Mouse (Mus musculus): ENCODE results near the gene Tmem144.

GRCm38 (mm10) chr3:79842165-79842564 is 10.4 kb downstream of the Tmem144 start:
- TF ChIP-seq GATA1 (IDR thresholded peaks at IDR 0.05; ENCODE audit: low read length), result no peak
- no peak for TF ChIP-seq TAL1 (IDR thresholded peaks at IDR 0.05; ENCODE audit: low read length)
